Mouse (Mus musculus): ENCODE data around the gene Gm49721.
A peak's percentile ranks its signal among the peaks of the same experiment; 100 is the strongest.
"Not testable (repeated sequence)": the region's sequence is repeated elsewhere in the genome, so short reads cannot be mapped to it uniquely, and the experiment has no call there.

The Gm49721 gene

DNA sequence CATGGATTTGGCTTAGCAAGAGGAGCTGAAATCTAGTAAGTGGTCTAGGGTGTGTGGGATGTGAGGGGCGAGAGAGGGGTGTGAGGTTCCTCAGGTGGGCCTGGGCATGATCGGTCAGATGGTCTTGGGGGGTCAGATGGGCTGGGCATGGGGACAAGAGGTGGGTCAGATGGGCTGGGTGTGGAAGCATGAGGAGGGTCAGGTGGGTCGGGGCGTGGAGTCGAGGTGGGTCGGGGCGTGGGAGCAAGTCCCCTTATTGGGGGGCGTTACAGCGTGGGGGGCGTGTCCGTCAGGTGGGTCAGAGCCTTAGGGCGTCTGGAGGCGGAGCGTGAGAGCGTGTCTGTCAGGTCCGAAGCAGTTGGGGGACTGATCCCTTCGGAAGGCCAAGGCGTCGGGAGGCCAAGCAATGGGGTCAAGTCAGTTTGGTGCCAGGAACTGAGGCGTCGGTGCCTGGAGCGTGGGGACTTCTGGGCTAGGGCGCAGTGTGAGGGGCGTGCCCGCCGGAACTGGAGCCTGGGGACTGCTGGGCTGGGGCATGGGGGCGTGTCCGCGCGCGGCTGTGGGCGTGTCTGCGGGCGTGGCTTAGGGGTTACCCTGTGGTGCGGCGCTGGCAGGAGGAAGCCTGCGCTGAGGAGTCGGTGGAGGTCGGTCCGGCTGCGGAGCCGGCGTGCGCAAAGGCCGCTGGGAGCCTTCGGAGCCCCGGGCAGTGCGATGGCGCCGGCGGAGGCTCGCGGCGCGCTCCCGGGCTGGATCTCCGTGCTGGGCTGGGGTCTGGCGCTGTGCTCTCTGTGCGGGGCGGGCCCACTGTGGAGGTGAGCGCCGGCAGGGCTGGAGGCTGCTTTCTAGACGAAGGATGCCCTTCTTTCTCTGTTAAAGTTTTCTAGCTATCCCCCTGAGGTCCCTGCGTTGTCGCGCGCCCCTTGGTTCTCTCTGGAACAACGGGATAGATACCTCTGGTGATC lies at the start of gene Gm49721:
Gm49721 (plus strand) TSS at position 618 of the 962 bp plus-strand sequence.
- peak; percentile 69 to 72 for DNase-seq

DNA sequence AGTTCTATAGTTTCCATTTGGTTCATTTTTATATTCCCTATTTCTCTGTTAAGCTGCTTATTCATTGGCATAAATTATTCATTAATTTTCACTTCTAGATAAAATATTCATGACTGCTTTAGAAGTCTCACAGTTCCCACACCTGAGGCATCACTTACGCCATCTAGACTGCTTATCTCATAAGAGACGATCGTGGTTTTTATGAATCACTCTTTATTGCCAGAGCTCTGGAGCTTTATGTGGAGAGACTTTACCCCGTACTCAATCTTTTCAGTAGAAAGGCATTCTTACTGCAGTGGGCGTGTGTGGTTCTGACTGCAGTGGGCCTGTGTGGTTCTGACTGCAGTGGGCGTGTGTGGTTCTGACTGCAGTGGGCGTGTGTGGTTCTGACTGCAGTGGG lies 47.1 kb upstream of the Gm49721 start:
- DNase-seq: not testable (repeated sequence)

DNA sequence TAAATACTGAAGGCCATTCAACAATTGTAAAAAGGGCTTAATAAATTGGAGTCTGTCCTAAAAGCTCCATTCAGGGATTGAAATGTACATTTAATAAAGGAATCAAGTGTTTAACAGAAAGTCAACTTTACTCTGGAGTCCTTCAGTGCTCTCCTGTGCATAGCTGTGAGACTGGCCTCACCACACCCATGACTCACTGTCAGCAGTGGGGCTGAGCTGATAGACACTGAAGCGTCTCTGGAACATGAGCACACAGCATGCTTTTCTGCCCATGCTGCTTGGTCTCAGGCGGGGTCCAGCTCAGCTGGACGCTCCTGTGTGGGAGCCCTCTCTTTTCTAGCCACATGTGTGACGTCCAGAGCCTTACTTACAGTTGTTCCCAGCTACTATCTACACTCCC lies 36.1 kb upstream of the Gm49721 start:
- DNase-seq: not testable (repeated sequence)

DNA sequence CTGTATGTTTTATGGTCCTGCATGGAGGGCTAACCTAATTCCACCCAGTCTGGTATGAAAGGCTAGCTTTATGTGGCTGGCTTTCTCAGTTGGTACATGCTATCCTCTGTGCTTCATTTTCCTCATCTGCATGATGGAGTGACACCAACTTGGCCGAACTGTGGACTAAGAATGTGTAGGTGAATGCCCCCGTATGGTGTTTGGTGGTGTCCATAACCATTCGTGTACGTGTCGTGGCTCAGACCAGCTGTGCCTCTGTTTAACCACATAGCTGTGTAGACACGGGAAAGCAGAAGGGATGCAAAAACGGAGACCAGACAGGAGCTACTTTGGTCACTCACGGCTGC lies 31.1 kb upstream of the Gm49721 start:
- DNase-seq: not testable (repeated sequence)

DNA sequence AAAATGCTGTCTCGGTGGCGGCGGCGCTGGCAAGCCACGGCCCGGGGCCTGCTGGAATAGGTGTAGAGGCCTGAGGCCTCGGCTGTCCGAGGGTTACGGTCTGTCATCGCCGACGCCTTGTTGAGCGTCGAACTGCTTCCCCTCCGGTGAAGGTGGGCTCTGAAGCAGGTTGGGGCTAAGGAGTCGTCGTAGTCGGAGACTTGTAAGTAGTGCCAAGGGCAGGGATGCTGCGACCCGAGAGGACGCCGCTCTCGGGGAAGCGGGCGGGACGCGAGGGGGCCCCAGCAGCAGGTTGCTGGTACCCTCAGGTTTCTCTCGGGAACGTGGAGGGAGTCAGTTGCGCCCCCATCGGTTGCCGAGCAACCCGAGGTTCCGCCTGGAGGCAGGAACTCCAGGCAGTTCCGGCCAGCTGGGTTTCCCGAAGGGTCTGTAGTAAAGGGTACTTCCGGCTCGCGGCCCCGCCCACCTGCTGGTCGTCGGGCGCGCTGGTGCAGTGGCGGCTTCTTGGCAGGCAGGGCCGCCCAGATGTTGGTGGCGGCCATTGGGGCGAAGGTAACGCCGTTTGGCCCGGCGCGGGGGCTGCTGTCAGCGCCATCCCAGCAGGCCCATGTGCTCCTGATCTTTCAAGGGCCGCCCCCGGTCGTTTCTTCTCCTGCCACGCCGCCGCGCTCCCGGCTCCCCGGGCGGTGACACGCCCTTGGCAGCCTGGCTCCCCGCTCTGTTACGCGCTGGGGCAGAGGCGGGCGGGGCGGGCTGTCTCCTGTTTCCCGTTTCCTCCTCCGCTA lies 30.5 kb upstream of the Gm49721 start, which contains the start of gene Rsph3b:
Rsph3b (minus strand) TSS at position 699 of the 785 bp plus-strand sequence.
- peak; percentile 76 to 78 for DNase-seq

DNA sequence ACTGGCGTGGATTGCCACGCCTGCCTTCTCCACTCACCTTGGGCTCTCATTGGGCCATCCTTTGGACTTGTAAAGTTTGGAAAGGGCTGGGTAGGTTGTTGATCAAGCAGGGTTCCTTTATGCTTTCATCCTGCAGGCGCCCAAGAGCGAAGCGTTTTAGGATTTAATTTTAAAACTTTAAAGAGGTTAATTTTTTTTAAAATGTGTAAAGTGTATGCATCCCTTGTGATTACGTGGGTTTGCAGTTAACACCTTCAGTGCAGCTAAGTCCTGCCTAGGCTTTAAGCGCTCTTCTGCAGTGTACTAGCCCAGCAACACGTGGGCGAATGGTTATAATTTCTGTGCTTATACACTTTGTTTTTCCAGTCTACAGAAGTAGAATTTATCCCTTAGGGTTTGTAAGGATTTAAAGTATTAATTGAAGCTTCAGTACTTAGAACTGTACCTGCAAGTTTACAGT lies 29.9 kb upstream of the Gm49721 start:
- not testable (repeated sequence) for DNase-seq

DNA sequence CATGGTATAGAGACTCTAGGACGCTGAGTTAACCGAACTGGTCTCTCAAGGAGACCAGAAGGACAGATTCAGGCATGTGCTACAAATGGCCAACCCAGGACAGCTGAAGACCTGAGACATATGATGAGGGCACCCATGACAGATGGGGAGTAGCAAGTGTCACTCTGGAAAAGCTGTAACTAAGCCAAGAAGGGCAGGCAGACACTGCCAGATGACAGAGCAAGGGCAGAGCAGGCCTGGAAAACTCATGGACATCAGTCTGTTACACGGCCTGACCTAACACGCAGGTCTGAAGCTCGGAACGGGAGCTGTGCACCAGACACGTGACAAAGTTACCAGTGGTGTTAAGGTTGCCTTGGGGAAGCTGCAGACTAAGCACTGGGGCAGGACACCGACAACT lies 19.8 kb upstream of the Gm49721 start:
- DNase-seq: not testable (repeated sequence)

DNA sequence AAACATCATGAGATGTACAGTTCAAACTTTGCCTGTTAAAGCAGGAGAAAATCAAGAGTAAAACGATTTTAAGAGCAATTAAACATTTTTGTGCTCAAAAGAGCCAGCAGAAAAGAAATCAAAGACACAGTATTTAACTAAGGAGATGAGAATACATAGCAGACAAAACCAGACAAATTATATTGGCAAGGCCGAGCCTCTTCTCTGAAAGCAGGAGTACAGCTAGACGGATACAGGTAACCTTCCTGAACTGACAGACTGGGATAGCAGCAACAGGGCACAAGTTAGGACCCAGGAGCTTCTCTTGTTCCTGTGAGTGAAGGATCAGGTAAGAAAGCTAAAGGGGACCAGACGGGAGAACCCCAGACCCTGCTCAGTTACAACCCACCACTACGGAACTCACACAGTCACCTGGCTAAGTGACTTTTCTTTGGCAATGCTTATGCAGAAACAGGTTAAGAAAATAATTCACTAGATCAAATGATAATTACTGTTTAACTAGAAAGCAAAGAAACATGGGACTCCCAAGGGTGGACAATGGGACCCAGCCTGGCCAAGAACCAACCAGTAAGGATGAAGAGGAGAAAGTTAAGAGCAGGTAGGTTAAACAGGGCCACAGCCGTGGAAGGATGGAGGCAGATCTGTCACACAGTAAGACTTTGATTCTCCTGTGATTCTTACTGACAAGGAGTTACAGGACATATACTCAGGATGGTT lies 19.0 kb upstream of the Gm49721 start:
- not testable (repeated sequence) for DNase-seq

DNA sequence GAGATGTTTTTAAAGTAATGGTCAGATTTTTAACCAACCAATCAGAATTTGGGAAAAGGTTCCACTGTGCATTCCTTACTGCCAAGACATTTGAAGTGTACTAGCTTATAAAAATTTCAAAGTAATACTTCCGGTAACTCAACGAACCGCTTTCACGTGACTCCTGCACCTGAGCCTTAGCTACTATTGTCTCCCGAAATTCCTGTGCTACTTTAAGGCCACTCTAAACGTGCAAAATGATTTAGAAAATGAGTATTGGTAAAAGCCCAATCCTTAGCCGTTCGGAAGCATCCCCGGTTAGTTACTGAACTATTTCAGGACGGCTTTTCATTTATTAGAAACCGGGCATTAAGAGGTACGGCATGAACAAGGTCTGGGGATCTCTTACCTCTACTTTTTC lies 18.4 kb upstream of the Gm49721 start:
- not testable (repeated sequence) for DNase-seq

DNA sequence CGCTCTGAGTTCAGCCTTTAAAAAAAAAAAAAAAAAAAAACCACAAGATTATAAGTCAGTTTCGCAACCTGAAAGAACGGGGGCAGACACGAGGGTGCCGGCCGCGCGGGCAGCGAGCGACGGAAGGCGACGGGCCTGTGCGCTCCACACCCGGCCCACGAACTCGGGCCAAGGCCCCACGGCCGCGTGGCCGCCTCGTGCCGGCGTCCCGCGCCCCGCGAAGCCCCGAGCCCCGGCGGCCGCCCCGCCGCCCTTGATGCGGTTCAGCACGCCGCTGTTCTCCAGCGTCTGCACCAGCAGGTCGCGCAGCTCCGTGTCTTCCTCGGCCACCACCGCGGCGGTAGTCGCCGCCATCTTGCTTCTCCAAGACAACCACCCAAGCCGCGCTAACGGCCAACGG lies 17.9 kb upstream of the Gm49721 start, which contains the start of gene Tagap1:
Tagap1 (minus strand) TSS at position 381 of the 400 bp plus-strand sequence.
- DNase-seq: peak; percentile 51 to 59

DNA sequence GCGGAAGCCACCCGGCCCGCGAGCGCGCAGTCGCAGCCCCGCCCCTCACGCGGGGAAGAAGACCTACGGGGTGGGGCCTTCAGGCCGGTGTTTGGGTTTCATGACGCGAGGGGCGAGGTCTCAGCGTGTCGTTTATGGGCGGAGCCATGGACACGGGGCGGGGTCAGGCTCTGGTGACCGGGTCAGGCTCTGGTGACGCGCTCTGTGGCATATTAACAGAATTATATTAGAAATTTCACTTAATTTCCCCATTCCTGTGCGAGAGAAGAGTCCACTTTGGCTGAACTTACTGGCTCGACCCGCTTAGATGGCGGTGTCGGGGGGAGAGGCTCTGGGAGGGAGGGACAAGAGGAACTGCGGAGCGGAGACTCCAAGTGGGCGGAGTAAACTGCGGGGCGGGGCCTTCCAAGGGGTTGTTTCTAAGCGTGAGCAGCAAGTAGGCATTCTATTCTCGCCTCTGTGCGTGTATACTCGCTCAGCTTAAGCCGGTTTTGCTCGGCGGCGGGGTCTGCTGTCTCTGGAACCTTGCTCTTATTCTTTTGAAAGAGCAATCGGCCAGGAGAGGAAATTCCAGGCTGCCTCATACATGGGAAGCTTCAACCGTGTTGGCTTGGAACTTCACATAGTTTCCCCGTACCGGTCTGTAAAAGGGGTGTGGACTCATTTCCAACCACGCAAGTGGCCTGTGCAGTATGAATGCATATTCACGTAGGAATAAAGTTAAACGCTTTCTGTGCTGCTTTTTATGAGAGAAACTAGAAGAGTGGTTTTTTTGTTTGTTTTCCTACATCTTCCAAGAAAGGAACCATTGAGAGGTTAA lies 17.3 kb upstream of the Gm49721 start:
- peak; percentile 27 to 35 for DNase-seq

DNA sequence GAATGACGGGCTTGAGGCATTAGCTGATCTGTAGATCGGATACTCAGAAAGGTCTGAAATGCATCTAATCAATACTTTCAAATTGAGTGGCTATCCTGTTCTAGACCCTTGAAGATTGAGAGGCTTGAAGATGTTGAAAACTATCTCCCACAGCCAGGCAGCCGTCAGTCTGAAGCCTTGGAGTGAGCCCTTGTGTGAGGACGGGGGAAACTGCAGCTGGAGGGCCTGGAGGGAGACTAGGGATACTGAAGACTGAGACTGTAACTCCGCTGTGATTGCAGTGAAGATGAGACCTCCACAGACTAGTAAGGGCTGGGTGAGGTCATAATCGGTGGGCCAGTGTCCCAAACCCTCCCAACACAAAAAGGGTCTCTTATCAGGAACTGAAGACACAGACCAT lies 16.4 kb upstream of the Gm49721 start:
- DNase-seq: not testable (repeated sequence)

DNA sequence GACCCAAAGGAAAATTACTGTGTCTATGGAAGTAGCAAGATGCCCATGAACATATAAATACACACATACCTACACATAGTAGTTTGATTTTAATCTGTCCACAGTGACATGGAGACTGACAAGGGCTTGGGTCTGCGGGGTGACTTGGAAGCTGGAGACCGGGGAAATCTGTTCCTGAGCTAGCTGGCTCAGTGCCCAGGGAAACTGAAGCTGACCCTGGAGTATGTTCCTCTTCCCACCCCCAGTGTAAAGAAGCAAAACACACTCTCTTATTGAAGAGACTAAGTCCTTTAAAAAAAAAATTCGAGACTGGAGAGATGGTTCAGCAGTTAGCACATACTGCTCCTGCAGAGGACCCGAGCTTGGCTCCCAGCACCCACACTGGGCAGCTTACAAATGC lies 15.8 kb upstream of the Gm49721 start:
- not testable (repeated sequence) for DNase-seq

DNA sequence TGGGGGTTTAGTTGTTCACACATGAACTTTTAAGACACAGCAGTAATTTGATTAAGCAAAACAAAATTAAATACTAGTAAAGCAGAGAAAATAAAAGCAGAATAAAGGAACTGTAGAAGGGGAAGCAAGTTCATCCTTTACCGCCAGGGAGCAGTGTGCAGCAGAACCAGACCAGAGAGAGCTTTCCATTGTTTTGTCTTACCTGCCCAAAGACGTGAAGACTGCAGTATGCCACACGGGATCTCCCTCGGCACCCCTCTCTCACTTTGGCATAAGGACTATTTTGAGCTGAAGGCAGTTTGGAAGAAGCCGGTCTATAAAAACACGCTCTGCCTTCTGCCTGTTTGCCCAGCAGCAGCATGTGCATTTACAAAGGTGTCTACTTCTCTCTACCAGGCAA lies 13.3 kb upstream of the Gm49721 start:
- DNase-seq: peak in 1 of 2 experiments; percentile 39

DNA sequence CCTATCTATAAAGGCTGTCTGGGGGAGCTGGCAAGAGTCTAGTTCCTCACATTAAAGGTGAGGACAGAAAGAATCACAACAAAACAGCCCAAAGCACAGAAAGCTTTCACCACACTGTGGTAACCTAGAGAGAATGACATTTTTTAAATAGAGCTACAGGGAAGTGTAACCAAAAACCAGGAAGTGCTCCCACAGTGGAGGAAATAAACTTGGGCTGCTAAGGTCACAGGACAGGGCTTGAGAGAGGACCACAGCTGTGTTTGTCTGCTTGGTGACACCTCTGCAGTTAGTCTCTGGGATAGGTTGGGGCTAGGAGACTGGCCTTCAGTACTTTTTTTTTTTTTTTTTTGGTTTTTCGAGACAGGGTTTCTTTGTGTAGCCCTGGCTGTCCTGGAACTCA lies 11.0 kb upstream of the Gm49721 start:
- DNase-seq: not testable (repeated sequence)

DNA sequence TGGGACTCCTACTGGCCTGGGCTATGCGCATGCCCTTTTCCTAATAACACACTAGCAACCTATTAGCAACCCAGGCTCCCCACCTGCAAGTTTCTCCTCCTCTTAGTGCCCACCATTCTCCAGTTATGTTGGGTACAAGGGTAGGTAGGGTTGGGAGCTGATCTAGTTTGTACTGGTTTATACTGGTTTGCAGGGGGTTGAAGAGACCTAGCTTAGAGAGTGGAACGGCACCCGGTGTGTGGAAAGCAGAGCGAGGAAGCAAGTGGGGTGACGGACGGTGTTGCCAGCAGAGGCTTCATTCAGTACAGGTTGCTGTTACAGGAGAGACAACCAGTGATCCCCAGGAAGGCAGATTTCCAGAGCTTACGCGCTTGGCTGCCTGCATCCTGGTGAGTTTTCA lies 8.4 kb upstream of the Gm49721 start, which contains the start of gene Rnaset2b:
Rnaset2b (plus strand) TSS at position 301 of the 400 bp plus-strand sequence.
- DNase-seq: not testable (repeated sequence)

DNA sequence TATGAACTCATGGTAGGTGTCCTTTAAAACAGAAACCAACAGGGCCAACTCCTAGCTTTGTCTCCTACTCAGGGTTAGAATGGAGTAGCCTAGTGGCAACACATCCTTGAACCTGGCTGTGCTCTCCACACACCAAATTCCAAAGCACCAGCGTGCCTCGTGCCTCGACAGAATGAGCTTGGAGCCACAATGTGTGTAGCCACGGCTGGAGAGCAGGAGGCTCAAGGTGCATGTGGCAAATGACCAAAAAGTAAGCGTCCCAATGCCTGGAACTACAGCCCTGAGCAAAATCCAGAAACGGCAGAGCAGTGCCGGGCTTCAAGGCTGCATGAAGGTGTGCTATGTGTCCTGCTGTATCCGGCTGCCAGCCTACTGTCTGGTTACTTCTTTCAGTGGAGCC lies 7.5 kb upstream of the Gm49721 start:
- not testable (repeated sequence) for DNase-seq

DNA sequence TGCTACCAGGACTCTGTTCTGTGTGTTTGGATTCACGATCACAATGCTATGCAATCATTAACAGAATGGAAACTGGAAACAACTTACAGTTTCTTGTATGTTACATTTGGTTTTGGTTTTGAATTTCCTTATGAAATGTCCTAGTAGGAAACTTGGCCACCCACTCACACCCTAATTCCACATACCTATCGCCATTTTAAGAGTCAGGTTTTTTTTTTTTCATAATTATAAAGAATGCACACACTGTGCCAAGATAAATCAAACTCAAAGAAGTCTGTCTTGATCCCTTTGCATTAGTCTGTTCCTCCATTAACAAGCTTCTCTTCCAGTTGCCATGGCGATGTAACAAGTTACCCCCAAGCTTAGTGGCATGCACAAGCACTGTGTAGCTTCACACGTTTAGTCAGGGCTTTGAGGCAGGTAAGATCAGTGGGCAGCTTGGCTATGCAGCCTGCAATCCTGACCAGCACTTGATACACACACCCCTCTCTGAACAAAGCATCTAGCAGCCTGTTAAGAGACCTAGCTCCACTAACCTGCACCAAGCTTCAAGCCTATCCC lies 5.8 kb upstream of the Gm49721 start:
- DNase-seq: not testable (repeated sequence)

DNA sequence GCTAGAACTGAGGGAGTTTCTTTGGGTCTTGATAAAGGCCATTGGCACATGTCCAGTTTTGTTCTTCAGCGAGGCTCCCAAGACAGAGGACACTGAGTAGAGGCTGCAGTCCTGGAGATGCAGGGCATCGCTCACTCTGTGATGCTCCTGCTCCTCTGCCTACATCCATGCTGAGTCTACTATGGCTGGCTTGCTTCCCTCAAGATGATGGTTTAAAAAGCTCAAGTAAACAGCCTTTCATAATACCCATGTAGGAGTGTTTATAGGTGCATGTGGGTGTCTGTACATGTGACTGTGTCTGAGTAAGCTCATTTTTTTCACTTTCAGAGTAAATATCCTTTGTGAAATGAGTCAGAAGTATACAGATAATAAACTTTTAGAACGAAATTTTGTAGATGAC lies 3.7 kb upstream of the Gm49721 start:
- DNase-seq: not testable (repeated sequence)

DNA sequence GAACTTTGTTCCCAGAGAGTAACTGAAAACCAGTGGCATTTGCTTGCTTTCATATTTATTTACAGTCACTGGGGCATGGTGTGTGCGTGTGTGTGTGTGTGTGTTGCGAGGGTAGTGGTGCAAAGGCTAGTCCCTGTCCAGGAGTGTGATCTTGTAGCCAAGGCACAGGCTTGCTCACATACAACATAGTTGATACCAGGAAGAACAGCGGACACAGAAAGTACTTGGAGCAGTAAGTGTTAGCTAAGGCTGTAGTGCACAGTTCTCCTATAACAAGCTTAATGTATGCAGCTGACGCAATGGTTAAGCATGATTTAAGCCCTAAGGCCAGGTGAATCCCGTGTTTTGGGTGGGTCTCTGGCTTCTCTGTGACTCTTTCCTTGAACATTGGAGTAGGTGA lies 676 bp downstream of the Gm49721 start:
- DNase-seq: not testable (repeated sequence)

DNA sequence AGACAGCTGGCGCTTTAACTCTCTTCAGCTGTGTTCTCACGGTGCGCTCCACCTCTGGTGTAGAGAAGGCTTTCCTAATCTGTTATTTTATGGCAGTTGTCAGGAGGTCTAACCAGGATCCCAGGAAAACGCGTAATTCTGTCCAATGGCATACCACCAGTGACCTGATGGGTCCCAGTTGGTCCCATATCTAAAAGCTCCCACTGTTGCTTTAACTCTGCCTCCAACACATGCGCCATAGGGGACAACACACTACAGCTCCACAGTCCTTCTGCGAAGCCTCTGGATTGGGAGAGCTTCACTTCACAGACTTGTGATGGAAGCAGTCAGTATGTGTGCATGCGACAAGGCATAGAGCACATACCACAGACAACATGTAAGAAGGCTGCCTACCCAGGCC lies 1.4 kb downstream of the Gm49721 start:
- DNase-seq: not testable (repeated sequence)
